Mouse (Mus musculus): ENCODE measurements around the gene Dip2b. TPM values are rescaled to one million over a fixed set of nuclear protein-coding genes. Genes with fewer than 3 reads are reported as not detected.

Dip2b gene
- total and polyA plus RNA-seq, 3 experiments = 13.9 to 68.9 (median 15.4) TPM

- TF ChIP-seq MXI1 (IDR thresholded peaks at IDR 0.05; ENCODE audit: low read depth, low read length) (peak; percentile 55; the same call in 1 of the 2 replicates), POLR2A (IDR thresholded peaks at IDR 0.05; ENCODE audit: control insufficient read depth in 1 of 2, insufficient read depth in 1 of 2, low read depth in 1 of 2, low read length in 2 of 2, poor library complexity in 1 of 2) (peak; percentile 67 to 98; a peak in 3 of 4 replicates), POLR2AphosphoS2 (IDR thresholded peaks at IDR 0.05; ENCODE audit: low read length) (no peak), CTCF (IDR thresholded peaks at IDR 0.05 in 2 of 3, conservative IDR thresholded peaks at IDR 0.05 in 1 of 3; ENCODE audit: control insufficient read depth in 1 of 3, insufficient read depth in 1 of 3, low read depth in 2 of 3, low read length in 3 of 3, poor library complexity in 1 of 3, severe bottlenecking in 1 of 3) (peak; percentile 92 to 99 (median 98))
Observed at GRCm38 (mm10) chr15:100038470-100038971, at the start of gene Dip2b (continued).

- Histone ChIP-seq H3K27me3 (ENCODE audit: control insufficient read depth in 1 of 2, insufficient read depth in 2 of 2, low read length in 2 of 2) (no peaks in the 10 kb centered on the region), H3K4me3 (ENCODE audit: control insufficient read depth in 1 of 2, insufficient read depth in 1 of 2, low read depth in 2 of 2, low read length in 2 of 2) (no peak overlapping the region), H3K36me3 (ENCODE audit: control insufficient read depth in 1 of 2, insufficient read depth in 2 of 2, low read length in 2 of 2) (peaks cover 0 to 77% of the 10 kb centered on the region in 2 experiments; a peak in 2 of 4 replicates), H3K9me3 (replicated peaks; ENCODE audit: insufficient read depth, low read length) (no peaks in the 10 kb centered on the region), H3K9ac (ENCODE audit: control insufficient read depth, low read depth, low read length, poor library complexity, severe bottlenecking) (no peak overlapping the region), H3K27ac (ENCODE audit: control insufficient read depth, low read depth, low read length) (no peak overlapping the region), H3K4me1 (ENCODE audit: control insufficient read depth in 1 of 2, insufficient read depth in 2 of 2, low read length in 2 of 2) (no peaks in the 10 kb centered on the region), H3K79me2 (ENCODE audit: control insufficient read depth, insufficient read depth, low read length, poor library complexity) (peaks cover 2% of the 10 kb centered on the region; the same call in 1 of the 2 replicates)
- no peak for DNase-seq (ENCODE audit: low read depth, low spot score)
- no peak for TF ChIP-seq GABPA (IDR thresholded peaks at IDR 0.05; ENCODE audit: low read depth, low read length)
- no peak for TF ChIP-seq CTCF (IDR thresholded peaks at IDR 0.05 in 2 of 3, conservative IDR thresholded peaks at IDR 0.05 in 1 of 3; ENCODE audit: control insufficient read depth in 1 of 3, insufficient read depth in 1 of 3, low read depth in 2 of 3, low read length in 3 of 3, poor library complexity in 1 of 3, severe bottlenecking in 1 of 3)
- TF ChIP-seq CHD1 (IDR thresholded peaks at IDR 0.05; ENCODE audit: low read depth, low read length) = no peak
- no peak for TF ChIP-seq POLR2AphosphoS5 (IDR thresholded peaks at IDR 0.05; ENCODE audit: borderline replicate concordance, low read depth, low read length)
- TF ChIP-seq MYC (IDR thresholded peaks at IDR 0.05; ENCODE audit: low read depth, low read length) = no peak
- no peak for TF ChIP-seq USF1 (IDR thresholded peaks at IDR 0.05; ENCODE audit: low read depth, low read length)
- no peak for TF ChIP-seq UBTF (IDR thresholded peaks at IDR 0.05; ENCODE audit: borderline replicate concordance, insufficient read depth, low read depth, low read length)
- TF ChIP-seq RCOR1 (IDR thresholded peaks at IDR 0.05; ENCODE audit: low read depth, low read length) = no peak
- TF ChIP-seq MEF2A (IDR thresholded peaks at IDR 0.05; ENCODE audit: extremely low read depth, insufficient replicate concordance, low read depth, low read length, poor library complexity, severe bottlenecking) = no peak
- TF ChIP-seq CHD2 (IDR thresholded peaks at IDR 0.05; ENCODE audit: low read length) = no peak
- no peak for TF ChIP-seq MAX (IDR thresholded peaks at IDR 0.05; ENCODE audit: low read length)
- TF ChIP-seq TBP (IDR thresholded peaks at IDR 0.05; ENCODE audit: low read depth, low read length) = no peak
- TF ChIP-seq USF2 (IDR thresholded peaks at IDR 0.05; ENCODE audit: borderline replicate concordance in 1 of 2, insufficient read depth in 1 of 2, low read depth in 1 of 2, low read length in 2 of 2) = no peak
- TF ChIP-seq ZC3H11A (IDR thresholded peaks at IDR 0.05; ENCODE audit: low read depth, low read length) = no peak
- no peak for TF ChIP-seq MYB (IDR thresholded peaks at IDR 0.05; ENCODE audit: low read depth, low read length)
- TF ChIP-seq ETS1 (IDR thresholded peaks at IDR 0.05; ENCODE audit: low read depth, low read length) = no peak
- no peak for TF ChIP-seq ELF1 (IDR thresholded peaks at IDR 0.05; ENCODE audit: low read depth, low read length)
- TF ChIP-seq HCFC1 (IDR thresholded peaks at IDR 0.05; ENCODE audit: low read depth, low read length) = no peak
Observed at GRCm38 (mm10) chr15:99993100-99993499, 45.4 kb upstream of the Dip2b start.
